Mouse (Mus musculus) limb, embryonic 15.5 days (tissue): ENCODE results near the gene Ago1. TPM values are rescaled to one million over a fixed set of nuclear protein-coding genes. Genes with fewer than 3 reads are reported as not detected.

ENCODE experiments used
- ATAC-seq: fragments of 200-750 bp; cut with Nextera tagmentation; 2 replicates; pipeline ENCODE4 v1.8.0; 2017; ENCODE audit warnings: low read depth, moderate TSS enrichment; ENCODE audit not compliant: insufficient number of reproducible peaks, low FRiP score, low TSS enrichment
- H3K27ac ChIP-seq: fragments of 300-500 bp; sonication (generic); 2 replicates; pipeline ENCODE4 v1.5.1; 2015; ENCODE audit warnings: moderate library complexity, mild to moderate bottlenecking, inconsistent platforms
- H3K27me3 ChIP-seq: fragments of 300-500 bp; sonication (generic); 2 replicates; pipeline ENCODE4 v1.6.1; 2015; ENCODE audit warnings: inconsistent platforms
- H3K36me3 ChIP-seq: fragments of 300-500 bp; sonication (generic); 2 replicates; pipeline ENCODE4 v1.6.1; 2015; ENCODE audit warnings: inconsistent platforms
- H3K4me1 ChIP-seq: fragments of 300-500 bp; sonication (generic); 2 replicates; pipeline ENCODE4 v1.6.1; 2015; ENCODE audit warnings: inconsistent platforms
- H3K4me2 ChIP-seq: fragments of 300-500 bp; sonication (generic); 2 replicates; pipeline ENCODE4 v1.6.1; 2015; ENCODE audit warnings: mild to moderate bottlenecking, inconsistent platforms
- H3K4me3 ChIP-seq: fragments of 300-500 bp; sonication (generic); 2 replicates; pipeline ENCODE4 v1.5.1; 2015; ENCODE audit warnings: mild to moderate bottlenecking, inconsistent platforms
- H3K9ac ChIP-seq: fragments of 300-500 bp; sonication (generic); 2 replicates; pipeline ENCODE4 v1.6.1; 2015; ENCODE audit warnings: inconsistent platforms
- H3K9me3 ChIP-seq: fragments of 300-500 bp; sonication (generic); 2 replicates; pipeline ENCODE4 v1.6.1; 2016; ENCODE audit warnings: inconsistent platforms
- WGBS: fragments of 180-500 bp; shearing (Covaris S2); methylation state at CpG from one replicate; pipeline ENCODE4 v1.1.7; 2015; 5-methylcytosine and 5-hydroxymethylcytosine counted together
- polyA plus RNA-seq: library from polyadenylated mRNA; unstranded; fragments of >200 nt; fragmentation: Nextera tagmentation; extraction: Ambion mirVana; gene quantifications from 2 replicates; pipeline ENCODE4 v1.2.1, GENCODE M21; 2015

The Ago1 gene
- polyA plus RNA-seq, 1 experiment from 2014 or later, result 4.0 TPM

DNA sequence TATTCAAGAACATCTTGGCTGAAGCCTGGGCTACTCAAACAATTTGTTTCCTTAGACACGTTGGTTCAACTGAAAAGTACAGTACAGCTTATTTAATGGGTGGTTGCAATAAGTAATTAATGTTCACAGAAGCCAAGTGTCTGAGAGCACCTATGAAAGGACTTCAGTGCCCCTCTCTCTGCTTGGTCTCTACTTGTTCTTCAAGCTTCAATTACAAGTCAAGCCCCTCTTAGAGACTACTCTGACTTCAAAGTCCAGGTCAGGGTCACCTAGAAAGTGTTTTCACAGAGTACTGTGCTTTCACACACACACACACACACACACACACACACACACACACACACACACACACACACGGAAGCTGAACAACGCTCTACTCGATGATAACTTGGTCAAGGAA, 25.0 kb upstream of the Ago1 start:
- Histone ChIP-seq H3K4me2 (no peak overlapping the region), H3K4me1 (no peaks in the 10 kb centered on the region), H3K4me3 (no peak overlapping the region), H3K27ac (no peak overlapping the region), H3K9me3 (no peaks in the 10 kb centered on the region), H3K27me3 (no peaks in the 10 kb centered on the region), H3K9ac (no peak overlapping the region), H3K36me3 (peaks cover 19% of the 10 kb centered on the region; the same call in 1 of the 2 replicates)
- no peak for ATAC-seq
- 84% methylated on average over 4 of the region's 4 CpGs for WGBS

DNA sequence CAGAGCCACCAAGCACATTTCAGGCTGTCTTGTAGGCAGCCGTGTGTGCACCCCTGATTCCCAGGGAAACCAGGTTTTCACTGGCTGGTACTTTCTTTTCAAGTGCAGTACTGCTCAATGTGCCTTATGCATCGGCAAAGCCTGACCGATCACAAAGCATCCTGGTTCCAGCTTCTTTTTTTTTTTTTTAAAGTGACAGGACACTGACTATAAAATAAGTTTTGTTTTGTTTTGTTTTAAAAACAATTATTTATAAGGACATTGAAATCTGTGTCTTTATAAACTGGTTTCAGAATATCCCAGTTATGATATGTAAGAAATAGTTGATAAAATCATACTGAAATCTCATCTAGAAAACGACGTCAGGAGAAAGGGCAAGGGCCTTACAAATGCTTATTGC, 23.6 kb upstream of the Ago1 start:
- H3K9me3 ChIP-seq, result no peaks in the 10 kb centered on the region
- 61% methylated on average over 5 of the region's 5 CpGs for WGBS
- no peak overlapping the region for H3K4me3 ChIP-seq
- no peaks in the 10 kb centered on the region for H3K4me1 ChIP-seq
- H3K4me2 ChIP-seq, result no peak overlapping the region
- H3K27ac ChIP-seq, result no peak overlapping the region
- H3K9ac ChIP-seq, result no peak overlapping the region
- ATAC-seq, result no peak
- peaks cover 19% of the 10 kb centered on the region; the same call in 1 of the 2 replicates for H3K36me3 ChIP-seq
- H3K27me3 ChIP-seq, result no peaks in the 10 kb centered on the region

DNA sequence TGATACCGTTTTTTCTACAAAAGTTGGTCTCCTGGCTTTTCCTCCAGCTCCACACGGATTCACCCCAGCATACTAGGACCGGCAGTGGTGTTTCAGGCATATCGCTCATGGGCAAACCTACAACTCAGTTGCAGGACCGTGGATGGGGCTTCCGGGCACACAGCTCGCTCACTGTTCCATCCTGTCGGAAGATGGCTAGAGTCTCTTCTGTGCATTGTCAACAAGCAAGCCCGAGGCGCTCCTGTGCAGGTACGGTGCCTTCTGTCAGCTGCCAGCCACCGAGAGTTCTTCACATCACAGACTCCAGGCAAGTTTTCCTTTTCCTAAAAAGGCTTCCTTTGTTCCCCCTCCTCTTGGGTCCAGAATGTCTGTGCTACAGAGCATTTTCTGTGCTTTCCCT, 22.3 kb upstream of the Ago1 start:
- Histone ChIP-seq H3K4me3 (no peak overlapping the region), H3K27me3 (no peaks in the 10 kb centered on the region), H3K36me3 (peaks cover 15% of the 10 kb centered on the region; the same call in 1 of the 2 replicates), H3K9me3 (no peaks in the 10 kb centered on the region), H3K9ac (no peak overlapping the region), H3K27ac (no peak overlapping the region), H3K4me1 (no peaks in the 10 kb centered on the region), H3K4me2 (no peak overlapping the region; the same call in 1 of the 2 replicates)
- WGBS, result 70% methylated on average over 12 of the region's 12 CpGs
- ATAC-seq, result no peak

DNA sequence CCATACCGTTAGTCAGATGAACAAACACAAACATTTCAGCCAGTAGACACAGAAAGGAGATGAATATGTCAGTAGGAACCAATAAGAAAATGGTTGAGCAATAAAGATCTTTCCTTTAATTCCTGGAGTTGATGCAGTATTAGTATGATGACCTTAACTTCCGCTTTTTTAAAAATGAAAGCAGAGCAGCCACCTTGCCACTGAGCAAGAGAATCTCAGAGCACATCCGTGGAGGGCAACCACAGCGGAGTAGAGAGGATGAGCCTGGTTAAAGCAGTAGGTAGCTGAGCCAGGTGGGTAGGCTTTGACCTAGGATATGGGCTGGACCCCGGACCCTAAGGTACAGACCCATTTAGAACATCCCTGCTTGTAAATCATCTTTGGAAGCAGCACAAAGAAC, 21.4 kb upstream of the Ago1 start:
- ATAC-seq, result no peak
- H3K27me3 ChIP-seq, result no peaks in the 10 kb centered on the region
- no peaks in the 10 kb centered on the region for H3K9me3 ChIP-seq
- 86% methylated on average over 5 of the region's 5 CpGs for WGBS
- H3K27ac ChIP-seq, result no peak overlapping the region
- H3K36me3 ChIP-seq, result peaks cover 8% of the 10 kb centered on the region; the same call in 1 of the 2 replicates
- no peak overlapping the region for H3K4me2 ChIP-seq
- no peak overlapping the region for H3K4me3 ChIP-seq
- H3K4me1 ChIP-seq, result no peaks in the 10 kb centered on the region
- no peak overlapping the region for H3K9ac ChIP-seq

DNA sequence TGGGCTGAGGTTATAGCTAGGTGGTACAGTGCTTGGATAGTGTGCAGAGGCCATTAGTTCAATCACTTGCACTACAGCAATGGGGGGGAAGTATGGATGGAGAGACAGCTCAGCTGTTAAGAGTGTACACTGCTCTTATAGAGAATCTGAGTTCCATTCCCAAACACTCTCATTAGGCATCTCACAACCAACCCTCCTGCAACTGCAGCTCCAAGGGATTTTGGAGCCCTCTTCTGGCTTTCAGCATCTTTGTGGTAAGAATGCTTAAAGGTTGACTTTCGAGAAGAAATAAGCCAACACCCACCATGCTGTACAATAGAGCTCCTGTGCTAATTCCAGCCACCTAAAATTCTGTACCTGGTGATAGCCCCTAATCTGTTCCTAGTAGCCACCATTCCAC, 17.8 kb upstream of the Ago1 start:
- ATAC-seq, result no peak
- Histone ChIP-seq H3K9me3 (no peaks in the 10 kb centered on the region), H3K36me3 (no peaks in the 10 kb centered on the region), H3K4me2 (no peak overlapping the region), H3K27ac (no peak overlapping the region), H3K4me1 (no peaks in the 10 kb centered on the region), H3K4me3 (no peak overlapping the region), H3K9ac (no peak overlapping the region), H3K27me3 (no peaks in the 10 kb centered on the region)
- 75% methylated on average over 1 of the region's 1 CpGs for WGBS

DNA sequence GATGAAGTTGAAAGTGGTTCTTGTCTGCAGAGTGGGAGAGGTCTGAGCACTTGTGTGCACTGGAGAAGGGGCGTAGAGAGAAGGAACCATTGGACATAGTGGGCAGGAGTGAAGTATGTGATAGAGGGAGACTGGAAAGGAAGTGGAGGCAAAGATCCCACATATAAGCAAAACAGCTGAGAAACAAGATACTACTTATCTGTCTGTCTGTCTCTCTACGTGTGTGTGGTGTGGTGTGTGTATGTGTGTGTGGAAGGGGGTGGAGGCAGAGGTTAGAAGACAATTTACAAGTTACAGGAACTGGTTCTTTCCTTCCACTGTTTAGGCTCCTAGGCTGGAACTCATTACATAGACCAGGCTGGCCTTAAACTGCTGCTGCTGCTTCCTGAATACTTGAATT, 16.7 kb upstream of the Ago1 start:
- H3K9me3 ChIP-seq, result no peaks in the 10 kb centered on the region
- no peaks in the 10 kb centered on the region for H3K4me1 ChIP-seq
- 75% methylated on average over 2 of the region's 2 CpGs for WGBS
- H3K4me2 ChIP-seq, result no peak overlapping the region
- H3K4me3 ChIP-seq, result no peak overlapping the region
- no peak for ATAC-seq
- no peaks in the 10 kb centered on the region for H3K36me3 ChIP-seq
- H3K9ac ChIP-seq, result no peak overlapping the region
- no peaks in the 10 kb centered on the region for H3K27me3 ChIP-seq
- H3K27ac ChIP-seq, result no peak overlapping the region

DNA sequence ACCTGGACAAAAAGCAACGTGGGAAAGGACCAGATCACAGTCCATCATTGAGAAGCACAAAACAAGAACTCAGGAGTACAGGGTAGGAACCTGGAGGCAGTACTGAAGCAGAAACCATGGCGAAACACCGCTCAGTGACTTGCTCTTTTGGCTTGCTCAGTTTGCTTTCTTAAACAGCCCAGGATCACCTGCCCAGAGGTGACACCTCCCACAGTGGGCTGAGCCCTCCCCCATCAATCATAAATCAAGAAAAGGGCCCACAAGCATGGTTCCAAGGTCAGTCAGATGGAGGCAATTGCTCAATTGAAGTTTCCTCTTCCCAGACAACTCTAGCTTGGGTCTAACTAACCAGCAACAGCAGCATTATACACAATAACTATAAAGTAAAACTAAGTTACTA, 15.5 kb upstream of the Ago1 start:
- Histone ChIP-seq H3K4me2 (no peak overlapping the region), H3K27me3 (no peaks in the 10 kb centered on the region), H3K36me3 (no peaks in the 10 kb centered on the region), H3K9me3 (no peaks in the 10 kb centered on the region), H3K27ac (no peak overlapping the region), H3K4me3 (no peak overlapping the region), H3K9ac (no peak overlapping the region), H3K4me1 (no peaks in the 10 kb centered on the region)
- WGBS, result 85% methylated on average over 3 of the region's 3 CpGs
- ATAC-seq, result no peak

DNA sequence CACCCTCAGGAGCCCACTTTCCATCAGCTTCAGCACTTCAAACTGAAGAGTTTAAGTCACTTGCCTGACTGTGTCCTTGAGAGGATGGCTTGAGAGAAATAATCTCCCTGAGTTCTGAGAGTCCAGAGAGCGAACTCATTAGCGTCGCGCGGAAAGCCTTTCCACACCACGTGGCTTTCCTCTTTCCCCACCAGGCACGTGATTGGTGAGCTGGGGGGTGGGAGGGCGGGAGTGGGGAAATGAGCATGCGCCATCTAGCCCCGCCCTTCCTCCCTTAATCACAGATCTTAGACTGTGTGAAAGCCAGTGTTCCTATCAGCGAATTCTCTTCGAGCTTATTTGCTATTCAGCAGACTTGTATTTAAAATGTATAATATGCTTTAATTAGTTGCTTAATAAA, 14.6 kb upstream of the Ago1 start:
- Histone ChIP-seq H3K36me3 (no peaks in the 10 kb centered on the region), H3K9me3 (no peaks in the 10 kb centered on the region), H3K4me2 (no peak overlapping the region), H3K4me1 (no peaks in the 10 kb centered on the region), H3K9ac (no peak overlapping the region), H3K27me3 (no peaks in the 10 kb centered on the region), H3K4me3 (no peak overlapping the region), H3K27ac (no peak overlapping the region)
- WGBS, result 78% methylated on average over 12 of the region's 12 CpGs
- no peak for ATAC-seq

DNA sequence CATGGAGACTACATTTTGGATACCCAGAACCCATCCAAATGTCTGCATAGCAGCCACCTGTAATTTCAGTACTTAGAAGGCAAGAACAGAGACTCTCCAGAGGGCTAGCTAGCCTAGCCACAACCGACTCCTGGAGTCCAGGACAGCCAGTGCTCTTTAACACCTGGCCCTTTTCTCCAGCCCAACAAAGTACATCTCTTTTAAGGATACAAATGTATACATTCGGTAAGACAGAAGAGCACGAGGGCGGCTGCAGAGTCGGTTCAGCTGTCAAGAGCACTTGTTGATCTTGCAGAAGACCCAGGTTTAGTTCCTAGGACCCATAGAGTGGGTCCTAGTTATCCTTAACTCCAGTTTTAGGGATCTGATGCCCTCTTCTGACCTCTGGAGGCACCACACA, 13.1 kb upstream of the Ago1 start:
- H3K4me2 ChIP-seq, result no peak overlapping the region
- H3K4me1 ChIP-seq, result no peaks in the 10 kb centered on the region
- 91% methylated on average over 5 of the region's 5 CpGs for WGBS
- no peaks in the 10 kb centered on the region for H3K9me3 ChIP-seq
- H3K4me3 ChIP-seq, result no peak overlapping the region
- no peaks in the 10 kb centered on the region for H3K27me3 ChIP-seq
- H3K27ac ChIP-seq, result no peak overlapping the region
- H3K36me3 ChIP-seq, result no peaks in the 10 kb centered on the region
- H3K9ac ChIP-seq, result no peak overlapping the region
- ATAC-seq, result no peak

DNA sequence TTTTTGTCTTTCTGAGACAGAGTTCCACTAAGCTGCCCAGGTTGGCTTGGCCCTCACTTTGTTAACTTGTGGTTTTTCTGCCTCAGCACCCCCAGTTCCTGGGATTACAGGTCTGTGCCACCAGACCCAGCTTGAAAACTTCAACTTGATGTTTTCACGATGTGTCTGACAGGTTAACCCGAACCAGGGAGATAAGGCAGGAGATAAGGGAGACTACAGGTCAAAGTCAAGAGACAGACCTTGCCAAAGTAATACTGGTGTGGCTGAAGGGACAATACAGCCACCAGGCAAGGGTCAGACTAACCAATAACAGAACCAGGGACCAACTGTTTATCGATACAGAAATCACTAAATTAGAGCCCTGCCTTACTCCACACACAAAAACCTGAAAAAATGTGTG, 11.9 kb upstream of the Ago1 start:
- H3K27me3 ChIP-seq, result no peaks in the 10 kb centered on the region
- H3K9me3 ChIP-seq, result no peaks in the 10 kb centered on the region
- H3K27ac ChIP-seq, result no peak overlapping the region
- no peak overlapping the region for H3K4me3 ChIP-seq
- no peaks in the 10 kb centered on the region for H3K36me3 ChIP-seq
- H3K4me1 ChIP-seq, result no peaks in the 10 kb centered on the region
- no peak overlapping the region for H3K9ac ChIP-seq
- no peak overlapping the region for H3K4me2 ChIP-seq
- WGBS, result 47% methylated on average over 3 of the region's 3 CpGs
- no peak for ATAC-seq

DNA sequence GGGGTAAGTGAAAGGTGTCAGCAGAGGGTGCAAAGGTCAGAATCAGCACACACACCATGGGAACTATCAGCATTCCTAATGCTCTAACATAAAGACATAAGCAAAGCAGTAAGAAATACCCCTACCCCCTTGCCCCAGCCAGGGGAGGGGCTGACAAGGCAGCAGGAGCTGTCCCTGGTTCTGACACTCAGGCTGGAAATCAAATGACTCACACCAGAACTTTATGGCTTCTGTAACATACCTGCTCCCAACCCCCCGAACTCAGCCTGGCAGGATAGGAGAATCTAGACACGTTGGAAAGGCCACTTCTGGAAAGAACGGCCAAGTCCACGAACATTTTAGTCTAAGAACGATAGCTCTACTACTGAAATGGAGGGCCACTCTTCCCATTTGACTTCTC, 4.6 kb upstream of the Ago1 start:
- peaks cover 5% of the 10 kb centered on the region; the same call in 1 of the 2 replicates for H3K4me1 ChIP-seq
- 41% methylated on average over 5 of the region's 5 CpGs for WGBS
- H3K36me3 ChIP-seq, result no peaks in the 10 kb centered on the region
- ATAC-seq, result no peak
- no peak overlapping the region for H3K4me2 ChIP-seq
- no peak overlapping the region for H3K9ac ChIP-seq
- no peaks in the 10 kb centered on the region for H3K27me3 ChIP-seq
- H3K4me3 ChIP-seq, result no peak overlapping the region
- H3K27ac ChIP-seq, result no peak overlapping the region
- no peaks in the 10 kb centered on the region for H3K9me3 ChIP-seq

DNA sequence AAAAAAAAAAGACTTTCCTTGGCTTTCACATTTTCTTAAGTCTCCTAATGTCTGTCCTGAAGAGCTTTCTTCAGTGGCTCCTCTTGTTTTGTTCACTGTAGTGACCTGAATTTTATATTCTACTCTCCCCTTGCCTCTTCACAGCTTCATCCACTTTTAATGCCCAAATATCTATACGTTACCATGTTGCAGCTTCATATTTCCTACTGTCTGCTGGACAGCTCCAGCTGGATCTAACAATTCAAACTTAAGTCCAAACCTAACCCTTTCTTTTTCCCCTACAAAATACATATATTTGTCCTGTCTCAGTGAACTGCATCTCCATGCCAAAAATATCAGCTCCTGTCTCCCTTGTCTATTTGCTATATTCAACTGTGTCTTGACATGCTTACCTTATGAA, 951 bp upstream of the Ago1 start:
- H3K9me3 ChIP-seq, result no peaks in the 10 kb centered on the region
- H3K4me3 ChIP-seq, result no peak overlapping the region
- H3K36me3 ChIP-seq, result no peaks in the 10 kb centered on the region
- H3K4me2 ChIP-seq, result no peak overlapping the region
- WGBS, result 51% methylated on average over 1 of the region's 1 CpGs
- H3K9ac ChIP-seq, result no peak overlapping the region
- no peak for ATAC-seq
- no peak overlapping the region for H3K27ac ChIP-seq
- H3K4me1 ChIP-seq, result peaks cover 29% of the 10 kb centered on the region
- no peaks in the 10 kb centered on the region for H3K27me3 ChIP-seq

DNA sequence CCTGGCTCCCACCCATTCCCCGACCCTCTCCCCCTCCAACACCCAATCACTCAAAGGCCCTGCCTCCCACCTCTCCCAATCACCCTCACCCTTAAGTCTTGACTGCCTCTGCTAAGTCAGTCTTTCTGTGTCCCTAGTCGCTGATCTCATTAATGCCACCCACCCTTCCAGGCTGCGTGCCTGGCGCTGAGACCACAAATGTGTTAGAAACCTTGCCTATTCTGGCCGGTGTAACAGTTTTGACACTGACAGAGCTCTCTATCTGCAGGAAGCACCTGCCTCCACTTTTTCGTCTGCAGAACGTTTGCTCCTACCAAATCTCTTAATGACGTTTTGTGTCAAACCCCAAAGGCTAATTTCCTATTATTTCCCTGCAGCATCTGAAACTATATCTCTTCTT, 542 bp upstream of the Ago1 start:
- H3K4me3 ChIP-seq, result peak overlapping the region; percentile 89
- ATAC-seq, result no peak; the same call in 1 of the 2 replicates
- H3K36me3 ChIP-seq, result no peaks in the 10 kb centered on the region
- H3K4me1 ChIP-seq, result peaks cover 29% of the 10 kb centered on the region
- peak overlapping the region; percentile 57; the same call in 1 of the 2 replicates for H3K27ac ChIP-seq
- no peaks in the 10 kb centered on the region for H3K9me3 ChIP-seq
- H3K4me2 ChIP-seq, result peak overlapping the region; percentile 84
- H3K27me3 ChIP-seq, result no peaks in the 10 kb centered on the region
- H3K9ac ChIP-seq, result no peak overlapping the region
- WGBS, result 8% methylated on average over 8 of the region's 8 CpGs
